Mouse (Mus musculus): ENCODE results near the gene Ccdc82. TPM values are rescaled to one million over a fixed set of nuclear protein-coding genes. Genes with fewer than 3 reads are reported as not detected.
A peak's percentile ranks its signal among the peaks of the same experiment; 100 is the strongest.

Gene Ccdc82
- polyA plus RNA-seq, 1 experiment from 2014 or later = 10.9 TPM

- peaks cover 62% of the 10 kb centered on the region for H3K4me1 ChIP-seq
- peak overlapping the region; percentile 95 for H3K4me2 ChIP-seq (replicated peaks)
- H3K9ac ChIP-seq (replicated peaks) = 0 out of 2 replicates have a peak overlapping the region, but pooled peaks have one; percentile 11
- WGBS = 59% methylated on average over 9 of the region's 9 CpGs
- H3K27me3 ChIP-seq = no peaks in the 10 kb centered on the region
- no peaks in the 10 kb centered on the region for H3K36me3 ChIP-seq
- H3K4me3 ChIP-seq = 0 out of 2 replicates have a peak overlapping the region, but pooled peaks have one; percentile 55
- no peaks in the 10 kb centered on the region for H3K9me3 ChIP-seq
- ATAC-seq (replicated peaks) = no peak
- H3K27ac ChIP-seq (replicated peaks) = no peak overlapping the region
Measured at GRCm38 (mm10) chr9:13300891-13301782, 54.4 kb downstream of the Ccdc82 start.

- H3K4me1 ChIP-seq = peaks cover 59% of the 10 kb centered on the region
- H3K9ac ChIP-seq (replicated peaks) = no peak overlapping the region
- peak overlapping the region; percentile 18; the same call in 1 of the 2 replicates for H3K4me2 ChIP-seq (replicated peaks)
- H3K9me3 ChIP-seq = no peaks in the 10 kb centered on the region
- no peak overlapping the region for H3K27ac ChIP-seq (replicated peaks)
- no peak for ATAC-seq (replicated peaks)
- H3K36me3 ChIP-seq = no peaks in the 10 kb centered on the region
- H3K4me3 ChIP-seq = no peak overlapping the region
- H3K27me3 ChIP-seq = no peaks in the 10 kb centered on the region
- 45% methylated on average over 6 of the region's 6 CpGs for WGBS
Measured at GRCm38 (mm10) chr9:13302183-13302825, 55.5 kb downstream of the Ccdc82 start.

- Histone ChIP-seq H3K9ac (replicated peaks) (no peak overlapping the region), H3K4me2 (replicated peaks) (no peak overlapping the region), H3K4me3 (no peak overlapping the region), H3K27ac (replicated peaks) (no peak overlapping the region), H3K9me3 (no peaks in the 10 kb centered on the region), H3K4me1 (peaks cover 56% of the 10 kb centered on the region), H3K27me3 (no peaks in the 10 kb centered on the region), H3K36me3 (no peaks in the 10 kb centered on the region)
- ATAC-seq (replicated peaks) = peak; percentile 21
- 10% methylated on average over 5 of the region's 5 CpGs for WGBS
Measured at GRCm38 (mm10) chr9:13303099-13303771, 56.5 kb downstream of the Ccdc82 start.

GRCm38 (mm10) chr9:13303976-13304375, 57.2 kb downstream of the Ccdc82 start:
- H3K27ac ChIP-seq (replicated peaks) = no peak overlapping the region
- peak; percentile 27; the same call in 1 of the 2 replicates for ATAC-seq (replicated peaks)
- H3K4me1 ChIP-seq = peaks cover 48% of the 10 kb centered on the region

GRCm38 (mm10) chr9:13306471-13306870, 59.7 kb downstream of the Ccdc82 start:
- Histone ChIP-seq H3K9ac (replicated peaks) (no peak overlapping the region), H3K4me2 (replicated peaks) (no peak overlapping the region), H3K27ac (replicated peaks) (no peak overlapping the region), H3K9me3 (no peaks in the 10 kb centered on the region), H3K36me3 (no peaks in the 10 kb centered on the region), H3K4me1 (peaks cover 33% of the 10 kb centered on the region), H3K27me3 (no peaks in the 10 kb centered on the region), H3K4me3 (no peak overlapping the region)
- WGBS = 92% methylated on average over 3 of the region's 3 CpGs
- ATAC-seq (replicated peaks) = no peak

More at GRCm38 (mm10) chr9:13303976-13304375, 57.2 kb downstream of the Ccdc82 start:
- Histone ChIP-seq H3K4me2 (replicated peaks) (no peak overlapping the region), H3K4me3 (no peak overlapping the region), H3K9me3 (no peaks in the 10 kb centered on the region), H3K27me3 (no peaks in the 10 kb centered on the region), H3K36me3 (no peaks in the 10 kb centered on the region), H3K9ac (replicated peaks) (no peak overlapping the region)
- 33% methylated on average over 6 of the region's 6 CpGs for whole genome bisulfite sequencing

- Histone ChIP-seq H3K9me3 (no peaks in the 10 kb centered on the region), H3K4me3 (no peak overlapping the region), H3K4me1 (peaks cover 25% of the 10 kb centered on the region), H3K9ac (replicated peaks) (no peak overlapping the region), H3K27ac (replicated peaks) (no peak overlapping the region), H3K4me2 (replicated peaks) (no peak overlapping the region), H3K27me3 (no peaks in the 10 kb centered on the region), H3K36me3 (no peaks in the 10 kb centered on the region)
- ATAC-seq (replicated peaks) = no peak
- WGBS = 57% methylated on average over 4 of the region's 4 CpGs
Measured at GRCm38 (mm10) chr9:13307226-13307625, 60.5 kb downstream of the Ccdc82 start.

GRCm38 (mm10) chr9:13308718-13309117, 62.0 kb downstream of the Ccdc82 start:
- Histone ChIP-seq H3K36me3 (no peaks in the 10 kb centered on the region), H3K4me2 (replicated peaks) (no peak overlapping the region), H3K27ac (replicated peaks) (no peak overlapping the region), H3K27me3 (no peaks in the 10 kb centered on the region), H3K4me3 (no peak overlapping the region), H3K9me3 (no peaks in the 10 kb centered on the region), H3K9ac (replicated peaks) (no peak overlapping the region), H3K4me1 (peaks cover 13% of the 10 kb centered on the region)
- no peak for ATAC-seq (replicated peaks)
- WGBS = 93% methylated on average over 8 of the region's 8 CpGs

GRCm38 (mm10) chr9:13309807-13310206, 63.1 kb downstream of the Ccdc82 start:
- Histone ChIP-seq H3K9ac (replicated peaks) (no peak overlapping the region), H3K27ac (replicated peaks) (no peak overlapping the region), H3K4me2 (replicated peaks) (no peak overlapping the region), H3K4me3 (no peak overlapping the region), H3K27me3 (no peaks in the 10 kb centered on the region), H3K4me1 (peaks cover 10% of the 10 kb centered on the region), H3K9me3 (no peaks in the 10 kb centered on the region), H3K36me3 (no peaks in the 10 kb centered on the region)
- no peak; the same call in 1 of the 2 replicates for ATAC-seq (replicated peaks)
- WGBS = 71% methylated on average over 7 of the region's 7 CpGs

GRCm38 (mm10) chr9:13310236-13310635, 63.5 kb downstream of the Ccdc82 start:
- Histone ChIP-seq H3K36me3 (no peaks in the 10 kb centered on the region), H3K4me2 (replicated peaks) (no peak overlapping the region), H3K27ac (replicated peaks) (no peak overlapping the region), H3K4me1 (peaks cover 10% of the 10 kb centered on the region), H3K27me3 (no peaks in the 10 kb centered on the region), H3K9ac (replicated peaks) (no peak overlapping the region), H3K4me3 (no peak overlapping the region), H3K9me3 (no peaks in the 10 kb centered on the region)
- WGBS = 45% methylated on average over 3 of the region's 3 CpGs
- ATAC-seq (replicated peaks) = no peak

- no peak for ATAC-seq (replicated peaks)
- Histone ChIP-seq H3K4me2 (replicated peaks) (no peak overlapping the region), H3K9ac (replicated peaks) (no peak overlapping the region), H3K27me3 (no peaks in the 10 kb centered on the region), H3K27ac (replicated peaks) (no peak overlapping the region), H3K9me3 (no peaks in the 10 kb centered on the region), H3K4me1 (peaks cover 10% of the 10 kb centered on the region), H3K4me3 (no peak overlapping the region), H3K36me3 (no peaks in the 10 kb centered on the region)
- WGBS = 64% methylated on average over 2 of the region's 2 CpGs
Measured at GRCm38 (mm10) chr9:13311094-13311493, 64.3 kb downstream of the Ccdc82 start.

GRCm38 (mm10) chr9:13313923-13314322, 67.2 kb downstream of the Ccdc82 start:
- H3K9me3 ChIP-seq = no peaks in the 10 kb centered on the region
- no peak overlapping the region for H3K4me2 ChIP-seq (replicated peaks)
- no peaks in the 10 kb centered on the region for H3K36me3 ChIP-seq
- H3K4me1 ChIP-seq = peaks cover 10% of the 10 kb centered on the region
- 88% methylated on average over 2 of the region's 2 CpGs for WGBS
- no peak overlapping the region for H3K9ac ChIP-seq (replicated peaks)
- H3K27ac ChIP-seq (replicated peaks) = no peak overlapping the region
- ATAC-seq (replicated peaks) = no peak
- no peak overlapping the region for H3K4me3 ChIP-seq
- no peaks in the 10 kb centered on the region for H3K27me3 ChIP-seq

- Histone ChIP-seq H3K27me3 (no peaks in the 10 kb centered on the region), H3K4me3 (no peak overlapping the region), H3K4me1 (peaks cover 10% of the 10 kb centered on the region), H3K36me3 (no peaks in the 10 kb centered on the region), H3K9ac (replicated peaks) (no peak overlapping the region), H3K9me3 (no peaks in the 10 kb centered on the region), H3K27ac (replicated peaks) (no peak overlapping the region), H3K4me2 (replicated peaks) (no peak overlapping the region)
- WGBS = 84% methylated on average over 5 of the region's 5 CpGs
- ATAC-seq (replicated peaks) = no peak
Measured at GRCm38 (mm10) chr9:13314577-13315004, 67.8 kb downstream of the Ccdc82 start.

Measured in forebrain, embryonic 15.5 days (tissue).